Mouse (Mus musculus): Measurements from ENCODE around the gene Galntl6.

The Galntl6 gene

GRCm38 (mm10) chr8:57972832-57973231, 939.6 kb downstream of the Galntl6 start:
- no peak for DNase-seq (ENCODE audit: low read depth in 1 of 2, low spot score in 2 of 2)

GRCm38 (mm10) chr8:57966676-57967075, 945.8 kb downstream of the Galntl6 start:
- DNase-seq (ENCODE audit: low read depth in 1 of 2, low spot score in 2 of 2), result no peak

GRCm38 (mm10) chr8:57965508-57965907, 946.9 kb downstream of the Galntl6 start:
- no peak for DNase-seq (ENCODE audit: low read depth in 1 of 2, low spot score in 2 of 2)

GRCm38 (mm10) chr8:57962286-57963110, 949.9 kb downstream of the Galntl6 start:
- DNase-seq (ENCODE audit: low read depth in 1 of 2, low spot score in 2 of 2), result no peak

- DNase-seq (ENCODE audit: low read depth in 1 of 2, low spot score in 2 of 2), result no peak
Observed at GRCm38 (mm10) chr8:57959136-57959535, 953.3 kb downstream of the Galntl6 start.

GRCm38 (mm10) chr8:57958121-57958901, 954.1 kb downstream of the Galntl6 start:
- DNase-seq (ENCODE audit: low read depth in 1 of 2, low spot score in 2 of 2), result no peak

GRCm38 (mm10) chr8:57955501-57955900, 956.9 kb downstream of the Galntl6 start:
- no peak for DNase-seq (ENCODE audit: low read depth in 1 of 2, low spot score in 2 of 2)

GRCm38 (mm10) chr8:57941113-57941512, 971.3 kb downstream of the Galntl6 start:
- DNase-seq (ENCODE audit: low read depth in 1 of 2, low spot score in 2 of 2), result no peak

- DNase-seq (ENCODE audit: low read depth in 1 of 2, low spot score in 2 of 2), result no peak
Observed at GRCm38 (mm10) chr8:57939856-57940420, 972.5 kb downstream of the Galntl6 start.

GRCm38 (mm10) chr8:57939177-57939855, 973.1 kb downstream of the Galntl6 start:
- no peak for DNase-seq (ENCODE audit: low read depth in 1 of 2, low spot score in 2 of 2)

- DNase-seq (ENCODE audit: low read depth in 1 of 2, low spot score in 2 of 2), result no peak
Observed at GRCm38 (mm10) chr8:57927074-57927473, 985.4 kb downstream of the Galntl6 start.

- DNase-seq (ENCODE audit: low read depth in 1 of 2, low spot score in 2 of 2), result no peak
Observed at GRCm38 (mm10) chr8:57923556-57923955, 988.9 kb downstream of the Galntl6 start.

GRCm38 (mm10) chr8:57923130-57923529, 989.3 kb downstream of the Galntl6 start:
- DNase-seq (ENCODE audit: low read depth in 1 of 2, low spot score in 2 of 2), result no peak

GRCm38 (mm10) chr8:57922214-57923070, 990.0 kb downstream of the Galntl6 start:
- DNase-seq (ENCODE audit: low read depth in 1 of 2, low spot score in 2 of 2), result no peak

GRCm38 (mm10) chr8:57920326-57920903, 992.0 kb downstream of the Galntl6 start:
- DNase-seq (ENCODE audit: low read depth in 1 of 2, low spot score in 2 of 2), result no peak

- no peak for DNase-seq (ENCODE audit: low read depth in 1 of 2, low spot score in 2 of 2)
Observed at GRCm38 (mm10) chr8:57918720-57919640, 993.5 kb downstream of the Galntl6 start.

GRCm38 (mm10) chr8:57893360-57893759, 1019.1 kb downstream of the Galntl6 start:
- DNase-seq (ENCODE audit: low read depth in 1 of 2, low spot score in 2 of 2), result no peak

GRCm38 (mm10) chr8:57892115-57892514, 1020.3 kb downstream of the Galntl6 start:
- no peak for DNase-seq (ENCODE audit: low read depth in 1 of 2, low spot score in 2 of 2)

- no peak for DNase-seq (ENCODE audit: low read depth in 1 of 2, low spot score in 2 of 2)
Observed at GRCm38 (mm10) chr8:57890159-57890558, 1022.3 kb downstream of the Galntl6 start.
